Comparison of ENCODE assay signal across 9 mouse cellular contexts in the genomic region with DNA sequence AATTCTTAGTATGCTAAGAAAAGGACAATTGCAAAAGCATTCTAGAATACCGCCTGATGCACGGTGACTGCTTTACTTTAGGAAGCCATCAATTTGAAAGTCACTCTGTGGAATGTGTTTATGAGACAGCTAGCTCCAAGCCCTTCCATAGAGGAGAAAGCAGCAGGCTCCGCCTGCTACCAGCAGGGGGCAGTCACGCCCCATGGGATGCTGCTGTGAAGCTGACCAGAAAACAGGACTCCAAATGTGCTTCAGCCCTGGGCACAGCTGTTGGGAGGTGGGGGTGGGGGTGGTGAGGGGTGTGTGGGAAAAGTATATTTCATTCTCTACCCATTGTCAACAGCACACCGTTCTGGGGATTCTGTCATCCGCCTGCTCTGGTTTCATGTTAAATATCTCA. TPM values are rescaled to one million over a fixed set of nuclear protein-coding genes. Genes with fewer than 3 reads are reported as not detected.
DNase-seq lines count a peak whose midpoint lies in the region; ATAC-seq and TF ChIP-seq lines count a peak whose summit lies in the region.
"Had no signal": no experiment of that assay in that cellular context is flagged by ENCODE, and none has a peak within 500 bp of the region (broad histone marks: within the 10 kb centered on the region; RNA-seq: fewer than 3 reads in every experiment).

No protein-coding gene starts in this region.

- no peaks in the 10 kb centered on the region for H3K36me3 ChIP-seq in midbrain, embryonic 11.5 days (ENCODE audit: control insufficient read depth, insufficient read depth, low read length)
- no peaks in the 10 kb centered on the region for H3K36me3 ChIP-seq in midbrain, embryonic 13.5 days
- no peaks in the 10 kb centered on the region; the same call in 1 of the 2 replicates for H3K36me3 ChIP-seq in kidney, adult 2 months (ENCODE audit: control insufficient read depth, insufficient read depth, low read length)
- peaks cover 15% of the 10 kb centered on the region; the same call in 1 of the 2 replicates for H3K36me3 ChIP-seq in limb, embryonic 10.5 days
- peaks cover 11% of the 10 kb centered on the region for H3K36me3 ChIP-seq in neural tube, embryonic 13.5 days

- peak; percentile 18; the same call in 1 of the 2 replicates for ATAC-seq in midbrain, embryonic 11.5 days (ENCODE audit: low FRiP score)
- ATAC-seq in midbrain, embryonic 13.5 days: no peak; the same call in 1 of the 2 replicates
- ATAC-seq in neural tube, embryonic 13.5 days (ENCODE audit: low read depth): no peak

- peaks cover 9% of the 10 kb centered on the region for H3K4me1 ChIP-seq in midbrain, embryonic 11.5 days (ENCODE audit: control insufficient read depth, insufficient read depth, low read length)
- H3K4me1 ChIP-seq in midbrain, embryonic 13.5 days (replicated peaks): peaks cover 28% of the 10 kb centered on the region
- H3K4me1 ChIP-seq in kidney, adult 2 months (ENCODE audit: control insufficient read depth, insufficient read depth, low read length): no peaks in the 10 kb centered on the region
- H3K4me1 ChIP-seq in limb, embryonic 10.5 days: peaks cover 35% of the 10 kb centered on the region
- peaks cover 39% of the 10 kb centered on the region for H3K4me1 ChIP-seq in neural tube, embryonic 13.5 days (replicated peaks)

- no peak overlapping the region for H3K4me2 ChIP-seq in midbrain, embryonic 11.5 days
- H3K4me2 ChIP-seq in midbrain, embryonic 13.5 days (replicated peaks): no peak overlapping the region
- H3K4me2 ChIP-seq in neural tube, embryonic 13.5 days: no peak overlapping the region

- H3K4me3 ChIP-seq in midbrain, embryonic 11.5 days (ENCODE audit: low read depth, low read length): no peak overlapping the region
- no peak overlapping the region for H3K4me3 ChIP-seq in midbrain, embryonic 13.5 days (replicated peaks)
- H3K4me3 ChIP-seq in kidney, adult 2 months (ENCODE audit: insufficient read depth, low read depth, low read length): peak overlapping the region; percentile 40; the same call in 1 of the 2 replicates
- no peak overlapping the region for H3K4me3 ChIP-seq in limb, embryonic 10.5 days
- H3K4me3 ChIP-seq in neural tube, embryonic 13.5 days: no peak overlapping the region
- H3K4me3 ChIP-seq: myocyte had no signal

- 23% methylated on average over 6 of the region's 6 CpGs for WGBS in midbrain, embryonic 11.5 days
- 20% methylated on average over 6 of the region's 6 CpGs for WGBS in midbrain, embryonic 13.5 days
- whole genome bisulfite sequencing in kidney, adult 2 months: 17% methylated on average over 6 of the region's 6 CpGs
- 20% methylated on average over 6 of the region's 6 CpGs for WGBS in limb, embryonic 10.5 days
- WGBS in neural tube, embryonic 13.5 days: 7% methylated on average over 6 of the region's 6 CpGs

- DNase-seq in midbrain, embryonic 11.5 days (ENCODE audit: low spot score, missing footprints): peak; percentile 96
- DNase-seq in cerebellum, postnatal 25 days: peak; percentile 79 to 86
- DNase-seq in gastrocnemius, postnatal 10 days: peak; percentile 87
- DNase-seq in kidney, adult 2 months: peak; percentile 81
- peak; percentile 90 for DNase-seq in limb, embryonic 10.5 days (ENCODE audit: low spot score)
- DNase-seq in thymus, postnatal 36 days: peak; percentile 19 to 32

- TF ChIP-seq CTCF in kidney, adult 2 months (conservative IDR thresholded peaks at IDR 0.05; ENCODE audit: insufficient read depth, insufficient read length, low read depth, low read length): peak; percentile 89

- H3K27ac ChIP-seq in midbrain, embryonic 11.5 days (ENCODE audit: low read depth, low read length): no peak overlapping the region
- H3K27ac ChIP-seq in midbrain, embryonic 13.5 days: no peak overlapping the region
- H3K27ac ChIP-seq in kidney, adult 2 months (ENCODE audit: insufficient read depth, low read depth, low read length): no peak overlapping the region
- H3K27ac ChIP-seq in limb, embryonic 10.5 days: no peak overlapping the region
- peak overlapping the region; percentile 39 for H3K27ac ChIP-seq in neural tube, embryonic 13.5 days (replicated peaks)

- no peak overlapping the region for H3K9ac ChIP-seq in midbrain, embryonic 11.5 days (ENCODE audit: low read length)
- no peak overlapping the region for H3K9ac ChIP-seq in midbrain, embryonic 13.5 days (replicated peaks)
- H3K9ac ChIP-seq in neural tube, embryonic 13.5 days: no peak overlapping the region

- peaks cover 28% of the 10 kb centered on the region for H3K27me3 ChIP-seq in midbrain, embryonic 11.5 days (ENCODE audit: control insufficient read depth, insufficient read depth, low read length)
- H3K27me3 ChIP-seq in midbrain, embryonic 13.5 days: peaks cover 37% of the 10 kb centered on the region
- H3K27me3 ChIP-seq in kidney, adult 2 months (replicated peaks; ENCODE audit: control insufficient read depth, insufficient read depth, low read length): no peaks in the 10 kb centered on the region
- H3K27me3 ChIP-seq in limb, embryonic 10.5 days (ENCODE audit: low read depth, poor library complexity, severe bottlenecking): peaks cover 45% of the 10 kb centered on the region
- H3K27me3 ChIP-seq in neural tube, embryonic 13.5 days: peaks cover 30% of the 10 kb centered on the region

- no peak for TF ChIP-seq POLR2A in kidney, adult 2 months (IDR thresholded peaks at IDR 0.05; ENCODE audit: low read depth, low read length)

- no peaks in the 10 kb centered on the region for H3K9me3 ChIP-seq in midbrain, embryonic 11.5 days (ENCODE audit: control insufficient read depth, low read length)
- H3K9me3 ChIP-seq in midbrain, embryonic 13.5 days: no peaks in the 10 kb centered on the region
- no peaks in the 10 kb centered on the region for H3K9me3 ChIP-seq in limb, embryonic 10.5 days (replicated peaks)
- no peaks in the 10 kb centered on the region for H3K9me3 ChIP-seq in neural tube, embryonic 13.5 days

RNA-seq across cellular contexts. Expression of a gene that starts 3.4 kb away (rescaled TPM):
- 6.2 and 8.2 TPM in 2 replicates for polyA plus RNA-seq in midbrain, embryonic 11.5 days (2014; fragmentation: Nextera tagmentation; extraction: Ambion mirVana)
- 5.6 and 7.1 TPM in 2 replicates for polyA plus RNA-seq in midbrain, embryonic 13.5 days (2015; fragmentation: Nextera tagmentation; extraction: Ambion mirVana)
- total RNA-seq in gastrocnemius, postnatal 10 days (2021): 10 to 100 TPM; 76.9 to 82.2 TPM
- 300 and 359 TPM in 2 replicates for polyA plus RNA-seq in kidney, adult 2 months (2012; rRNA removed)
- 37.3 and 51.1 TPM in 2 replicates for polyA plus RNA-seq in limb, embryonic 10.5 days (2016; fragmentation: Nextera tagmentation; extraction: Ambion mirVana)
- polyA plus RNA-seq in neural tube, embryonic 13.5 days (2015; fragmentation: Nextera tagmentation; extraction: Ambion mirVana): 20.6 and 27.6 TPM in 2 replicates

RNA-seq across cellular contexts. Expression of a gene that starts 12.8 kb away (rescaled TPM):
- 0.10 and 0.14 TPM in 2 replicates for polyA plus RNA-seq in midbrain, embryonic 11.5 days (2014; fragmentation: Nextera tagmentation; extraction: Ambion mirVana)
- 0.09 and 0.17 TPM in 2 replicates for polyA plus RNA-seq in midbrain, embryonic 13.5 days (2015; fragmentation: Nextera tagmentation; extraction: Ambion mirVana)
- under 1 TPM in 1 of 2 experiments, not detected in 1; 0.68 TPM for total RNA-seq in gastrocnemius, postnatal 10 days (2021)
- polyA plus RNA-seq in kidney, adult 2 months (2012; rRNA removed): 28.0 and 37.5 TPM in 2 replicates
- polyA plus RNA-seq in limb, embryonic 10.5 days (2016; fragmentation: Nextera tagmentation; extraction: Ambion mirVana): 0.21 TPM in 1 of 2 replicates, not detected in the other
- polyA plus RNA-seq in neural tube, embryonic 13.5 days (2015; fragmentation: Nextera tagmentation; extraction: Ambion mirVana): 0.32 and 0.38 TPM in 2 replicates
- polyA plus RNA-seq: myocyte had no signal

RNA-seq across cellular contexts. Expression of a gene that starts 22.0 kb away (rescaled TPM):
- not detected in 2 replicates for polyA plus RNA-seq in midbrain, embryonic 11.5 days (2014; fragmentation: Nextera tagmentation; extraction: Ambion mirVana)
- polyA plus RNA-seq in midbrain, embryonic 13.5 days (2015; fragmentation: Nextera tagmentation; extraction: Ambion mirVana): not detected in 2 replicates
- not detected for total RNA-seq in gastrocnemius, postnatal 10 days (2021)
- polyA plus RNA-seq in kidney, adult 2 months (2012; rRNA removed): not detected in 2 replicates
- not detected in 2 replicates for polyA plus RNA-seq in limb, embryonic 10.5 days (2016; fragmentation: Nextera tagmentation; extraction: Ambion mirVana)
- polyA plus RNA-seq in neural tube, embryonic 13.5 days (2015; fragmentation: Nextera tagmentation; extraction: Ambion mirVana): not detected in 2 replicates
- polyA plus RNA-seq: myocyte had no signal

Comparison
In these comparisons a context has a peak if more than half of its experiments do, and no peak if none do; other contexts are left out.
1. DNase-seq: peak in every context shown above with its lines; median percentile 96 in midbrain, embryonic 11.5 days; 90 in limb, embryonic 10.5 days; 87 in gastrocnemius, postnatal 10 days; 82 in cerebellum, postnatal 25 days; 81 in kidney, adult 2 months; 26 in thymus, postnatal 36 days.
2. RNA of a gene that starts 12.8 kb away (polyA plus RNA-seq): 28.0 to 37.5 TPM in kidney, adult 2 months; 0.32 to 0.38 TPM in neural tube, embryonic 13.5 days, 0.21 TPM in limb, embryonic 10.5 days, 0.10 to 0.14 TPM in midbrain, embryonic 11.5 days and 0.09 to 0.17 TPM in midbrain, embryonic 13.5 days; every median in the first group is over 10 times any median in the second.